Mouse (Mus musculus): Measurements from ENCODE around the gene Itch.
"Not testable (repeated sequence)": the region's sequence is repeated elsewhere in the genome, so short reads cannot be mapped to it uniquely, and the experiment has no call there.

Gene Itch

GRCm38 (mm10) chr2:155142025-155142555, 8.8 kb downstream of the Itch start:
- no peak for DNase-seq (ENCODE audit: low read depth, low spot score)

GRCm38 (mm10) chr2:155149296-155149695, 16.0 kb downstream of the Itch start:
- DNase-seq (ENCODE audit: low read depth, low spot score), result not testable (repeated sequence)

- DNase-seq (ENCODE audit: low read depth, low spot score), result peak; percentile 64
Measured at GRCm38 (mm10) chr2:155207419-155207818, 74.1 kb downstream of the Itch start.

DNA sequence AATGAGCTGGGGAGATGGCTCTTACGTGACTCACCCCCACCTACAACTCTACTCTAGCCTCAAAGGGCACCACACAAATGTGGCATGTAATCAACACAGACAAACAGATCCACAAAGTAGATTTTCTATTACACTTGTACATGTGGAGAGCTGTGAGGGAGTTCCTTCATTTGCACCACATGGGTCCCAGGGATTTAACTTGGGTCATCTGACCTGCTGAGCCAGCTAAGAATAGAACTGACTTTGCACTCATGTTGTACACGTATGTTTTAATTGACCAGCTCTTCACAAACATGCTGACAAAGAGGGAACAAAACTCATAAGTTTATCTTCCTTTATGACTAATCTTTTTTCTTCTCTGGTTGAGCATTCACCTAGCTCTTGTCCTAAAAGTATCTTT, 89.8 kb downstream of the Itch start:
- DNase-seq (ENCODE audit: low read depth, low spot score), result no peak

GRCm38 (mm10) chr2:155224721-155225120, 91.4 kb downstream of the Itch start:
- DNase-seq (ENCODE audit: low read depth, low spot score), result peak; percentile 51

DNA sequence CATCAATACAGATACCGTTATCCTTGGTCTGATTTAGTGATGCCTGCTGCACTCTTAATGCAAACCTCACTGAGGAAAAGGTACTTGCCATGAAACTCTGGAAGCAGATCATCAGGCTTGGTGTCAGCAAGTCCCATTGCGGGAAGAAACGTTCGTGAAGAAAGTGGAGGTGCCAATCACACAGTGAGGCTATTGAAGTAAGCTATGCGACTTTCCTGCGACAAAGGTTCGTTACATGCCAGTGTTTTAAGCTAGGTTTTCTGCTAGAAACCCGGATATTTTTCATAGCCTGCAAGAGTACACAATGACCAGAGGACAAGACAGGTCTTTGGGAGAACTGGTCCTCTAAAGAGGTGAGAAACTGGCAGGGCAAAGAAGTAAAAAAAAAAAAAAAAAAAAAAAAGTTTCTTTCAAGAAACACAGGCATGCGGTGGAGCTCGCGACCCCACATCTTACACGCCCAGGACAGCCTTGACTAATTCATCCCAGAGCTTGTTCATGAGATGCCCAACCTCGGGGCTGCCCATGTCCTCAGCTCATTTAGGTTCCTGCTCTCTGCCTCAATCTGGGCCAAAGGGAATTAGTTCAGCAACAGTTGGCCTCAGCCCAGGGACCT, 102.5 kb downstream of the Itch start:
- peak; percentile 25 for DNase-seq (ENCODE audit: low read depth, low spot score)

DNA sequence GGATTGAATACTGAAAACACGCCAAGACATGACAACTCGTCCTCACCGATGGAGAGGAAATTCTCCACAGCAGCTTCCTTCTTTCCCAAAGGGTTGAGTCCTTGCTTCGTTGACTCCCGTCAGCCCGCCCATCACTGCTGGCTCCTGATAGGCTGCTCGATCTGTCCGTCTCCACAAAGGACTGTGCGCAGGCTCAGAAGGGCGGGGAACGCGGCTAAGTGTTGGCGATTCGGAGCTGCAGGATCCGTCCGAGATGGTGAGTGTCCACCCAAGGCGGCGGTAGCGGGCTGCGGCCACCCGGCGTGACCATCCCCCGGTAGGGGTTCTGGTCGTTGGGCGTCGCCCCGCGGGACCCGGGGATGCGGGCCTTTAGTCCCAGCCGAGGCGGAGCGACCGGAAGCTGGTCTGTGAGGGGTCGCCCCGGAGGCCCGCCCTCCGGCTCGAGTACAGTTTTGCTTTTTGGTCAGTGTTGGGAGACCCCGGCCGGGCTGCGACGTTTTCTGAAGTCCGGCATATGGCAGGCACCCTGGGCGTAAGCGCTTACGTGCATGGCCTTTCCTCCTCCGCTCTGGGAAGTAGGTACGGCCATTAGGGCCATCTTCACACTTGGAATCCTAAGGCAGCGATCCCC, 103.2 kb downstream of the Itch start, which contains the start of gene Dynlrb1:
Dynlrb1 (plus strand) TSS at position 172 of the 631 bp plus-strand sequence.
- DNase-seq (ENCODE audit: low read depth, low spot score), result peak; percentile 99

GRCm38 (mm10) chr2:155237276-155237675, 104.0 kb downstream of the Itch start:
- no peak for DNase-seq (ENCODE audit: low read depth, low spot score)

DNA sequence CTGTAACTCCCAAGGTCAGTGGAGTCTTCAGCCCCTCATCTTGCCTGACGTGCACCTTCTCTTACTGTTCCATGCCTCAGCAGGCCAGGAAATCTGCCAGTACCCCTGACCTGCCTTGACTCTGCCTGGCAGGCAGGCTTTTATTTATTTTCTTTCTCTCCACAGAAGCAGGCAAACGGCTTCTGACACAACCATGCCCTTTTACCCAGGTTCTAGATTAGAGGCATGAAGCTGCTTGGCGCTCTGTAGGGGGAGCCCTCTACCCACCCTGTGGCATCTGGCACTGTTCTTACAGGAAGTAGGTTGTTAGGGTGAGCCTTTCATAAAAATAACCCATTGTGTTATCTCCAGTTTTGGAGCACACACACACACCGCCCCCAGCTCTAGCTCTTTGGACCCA, 107.6 kb downstream of the Itch start:
- DNase-seq (ENCODE audit: low read depth, low spot score), result peak; percentile 37

DNA sequence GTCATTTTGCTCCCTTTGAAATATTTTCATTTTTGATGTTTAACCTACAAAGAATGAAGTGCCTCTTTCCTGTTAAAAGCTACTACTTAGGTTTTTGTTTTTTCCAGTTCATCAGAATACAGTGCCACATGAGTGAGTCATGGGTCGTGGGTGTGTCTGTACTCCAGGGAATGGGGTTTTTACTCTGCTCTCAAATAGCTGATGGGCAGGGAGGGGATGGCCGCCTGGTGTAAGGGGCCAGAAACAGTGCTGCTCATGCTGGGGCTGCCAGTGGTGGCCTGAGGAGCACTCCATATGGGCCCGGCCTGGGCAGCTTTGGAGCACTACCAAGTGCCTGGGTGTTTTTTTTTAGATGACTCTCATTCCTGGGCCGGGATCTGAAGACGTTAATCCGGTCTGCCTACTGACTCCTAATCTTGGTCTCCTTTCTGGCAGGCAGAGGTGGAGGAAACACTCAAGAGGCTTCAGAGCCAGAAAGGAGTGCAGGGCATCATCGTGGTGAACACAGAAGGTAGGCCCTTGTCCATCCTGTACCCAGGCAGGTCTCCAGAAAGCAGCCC, 109.1 kb downstream of the Itch start:
- DNase-seq (ENCODE audit: low read depth, low spot score), result peak; percentile 61

DNA sequence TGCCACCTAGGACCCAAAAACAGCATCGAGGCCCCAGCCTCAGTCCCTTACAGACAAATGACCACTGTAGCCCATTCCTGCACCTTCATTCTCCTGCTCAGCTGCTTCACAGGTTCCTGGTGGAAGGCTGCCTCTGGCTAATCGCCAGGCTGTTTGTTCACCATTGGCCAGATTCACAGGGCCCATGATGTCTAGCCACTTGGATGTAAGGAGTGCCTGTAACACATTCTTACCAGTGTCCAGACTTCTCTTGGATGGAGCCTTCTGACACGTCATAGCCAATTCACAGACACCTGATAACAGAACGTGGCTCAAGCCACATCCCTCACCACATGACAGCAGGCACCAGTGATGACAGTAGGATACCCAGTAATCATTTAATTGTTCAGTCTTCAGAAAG, 112.9 kb downstream of the Itch start:
- DNase-seq (ENCODE audit: low read depth, low spot score), result peak; percentile 31

DNA sequence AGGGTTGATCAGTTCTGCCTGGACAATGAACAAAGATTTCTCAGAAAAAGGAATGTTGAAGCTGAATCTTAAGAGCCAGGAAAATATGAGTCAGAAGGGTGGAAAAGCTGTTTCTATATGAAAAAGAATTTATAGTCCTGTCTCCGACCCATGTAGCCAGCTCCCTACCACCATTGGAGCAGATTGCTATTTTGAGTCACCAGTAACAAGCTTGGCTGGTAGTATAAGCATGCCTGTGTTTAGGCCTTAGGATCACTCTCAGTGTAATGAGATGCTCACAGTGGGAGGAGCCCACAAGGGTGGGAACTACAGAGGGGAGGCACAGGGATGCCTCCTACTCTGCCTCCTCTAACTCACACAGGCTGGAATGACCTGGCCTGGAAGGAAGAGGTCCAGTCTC, 114.9 kb downstream of the Itch start:
- DNase-seq (ENCODE audit: low read depth, low spot score), result no peak

DNA sequence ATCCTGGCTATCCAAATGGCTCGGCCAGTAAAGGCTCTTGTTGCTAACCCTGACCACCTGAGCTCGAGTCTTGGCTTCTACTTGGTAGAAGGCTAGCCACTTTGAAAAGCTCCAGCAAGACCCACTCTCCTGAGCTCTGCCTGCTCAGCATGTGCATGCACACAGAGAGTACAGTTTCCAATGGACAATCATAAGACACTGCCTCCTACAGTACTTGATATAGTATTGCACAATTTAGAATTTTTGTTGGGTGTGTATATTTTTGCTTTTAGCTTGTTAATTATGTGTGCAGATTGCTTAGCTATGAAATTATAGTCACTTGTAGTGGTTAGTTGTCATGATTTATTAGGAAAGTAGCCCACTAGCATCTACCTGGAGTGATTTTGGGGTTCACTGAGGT, 115.4 kb downstream of the Itch start:
- no peak for DNase-seq (ENCODE audit: low read depth, low spot score)

DNA sequence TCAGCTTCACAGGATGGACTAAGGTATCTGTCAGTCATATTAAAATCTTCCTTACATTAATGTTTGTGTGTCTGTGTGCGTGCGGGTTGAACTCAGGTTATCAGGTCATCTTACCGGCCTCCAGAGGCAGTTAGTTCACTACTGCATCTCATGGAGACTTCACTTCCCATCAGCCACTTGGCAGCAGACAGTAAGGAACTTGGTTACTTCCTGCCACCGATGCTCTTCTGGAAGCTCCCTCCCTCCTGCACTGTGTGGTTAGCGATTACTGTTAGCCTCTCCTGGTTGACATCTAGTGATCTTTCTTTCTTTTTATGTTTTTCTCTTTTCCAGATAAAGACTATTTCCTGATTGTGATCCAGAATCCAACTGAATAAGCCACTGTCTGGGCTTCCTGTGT, 116.3 kb downstream of the Itch start:
- no peak for DNase-seq (ENCODE audit: low read depth, low spot score)

DNA sequence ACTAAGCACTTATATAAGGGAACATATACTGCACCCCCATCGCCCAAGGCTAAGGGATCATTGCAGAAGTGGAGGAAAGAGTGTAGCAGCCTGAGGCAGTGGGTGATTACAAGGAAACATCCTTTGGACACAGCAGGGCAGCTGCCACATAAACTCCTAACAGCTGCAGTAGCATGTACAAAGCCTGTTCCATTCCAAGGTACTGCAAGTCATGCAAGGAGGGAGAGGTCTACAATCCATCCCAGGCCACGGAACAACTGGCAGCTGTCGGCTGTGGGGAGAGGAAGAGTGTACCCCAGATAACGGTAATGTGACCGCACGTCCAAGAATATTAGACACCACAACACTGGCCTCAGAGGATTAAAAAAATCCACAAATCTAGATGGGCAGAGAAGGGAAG, 132.2 kb downstream of the Itch start:
- DNase-seq (ENCODE audit: low read depth, low spot score), result no peak

GRCm38 (mm10) chr2:155266896-155267295, 133.6 kb downstream of the Itch start:
- DNase-seq (ENCODE audit: low read depth, low spot score), result no peak

DNA sequence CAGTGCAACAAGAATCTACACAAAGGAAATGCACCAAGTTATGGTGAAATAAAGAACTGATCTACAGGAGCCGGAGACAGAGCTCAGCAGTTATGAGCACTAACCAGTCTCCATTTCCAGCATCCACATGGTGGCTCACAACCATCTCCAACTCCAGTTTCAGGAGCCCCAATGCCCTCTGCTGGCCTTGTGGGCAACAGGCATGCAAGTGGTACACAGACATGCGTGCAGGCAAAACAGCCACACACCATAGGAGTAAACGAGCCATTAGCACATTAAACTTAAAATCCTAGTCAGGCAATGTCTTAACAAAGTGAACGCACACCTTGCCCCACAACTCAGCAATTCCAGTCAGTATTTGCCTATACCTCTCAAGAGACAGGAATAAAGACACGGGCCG, 138.6 kb downstream of the Itch start:
- peak; percentile 28 for DNase-seq (ENCODE audit: low read depth, low spot score)

DNA sequence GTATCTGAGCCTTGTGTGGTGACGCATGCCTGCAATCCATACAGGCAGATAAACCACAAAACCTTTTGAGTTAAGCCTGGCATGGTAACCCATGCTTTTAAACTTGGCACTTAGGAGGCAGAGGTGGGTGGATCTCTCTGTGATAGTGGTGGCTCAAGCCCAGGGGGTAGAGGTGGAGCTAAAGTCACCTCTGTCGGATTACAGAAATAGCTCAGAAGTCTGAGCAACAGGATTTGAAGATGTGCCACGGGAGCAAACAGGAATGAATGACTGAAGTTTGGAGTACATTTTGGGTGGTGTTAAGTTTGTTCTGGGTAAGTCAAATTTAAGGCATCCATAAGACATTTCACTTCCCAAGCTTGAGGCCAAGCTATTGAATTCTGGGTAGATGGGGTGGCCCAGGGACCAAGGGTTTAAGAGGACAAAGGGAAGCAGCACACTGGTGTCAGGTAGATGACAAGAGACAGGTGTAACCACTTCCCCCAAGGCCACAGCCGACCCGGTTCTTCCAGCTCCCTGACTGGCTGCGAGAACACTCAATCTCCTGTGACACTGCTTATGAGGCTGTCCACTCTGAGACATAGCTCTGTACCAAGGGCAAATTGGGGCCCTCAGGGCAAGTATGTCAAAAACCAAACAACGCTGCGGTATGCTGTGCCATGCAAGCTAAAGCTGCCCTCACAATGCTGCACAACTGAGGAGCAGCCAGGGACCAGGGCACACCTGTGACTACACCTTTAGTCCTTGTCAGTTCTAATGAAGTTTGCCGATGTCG, 139.3 kb downstream of the Itch start:
- no peak for DNase-seq (ENCODE audit: low read depth, low spot score)

- DNase-seq (ENCODE audit: low read depth, low spot score), result no peak
Measured at GRCm38 (mm10) chr2:155273603-155274002, 140.3 kb downstream of the Itch start.

GRCm38 (mm10) chr2:155276195-155276594, 142.9 kb downstream of the Itch start, which contains the start of gene Map1lc3a:
Gene Map1lc3a, plus strand, starts transcription at chr2:155276297.
- peak; percentile 98 for DNase-seq (ENCODE audit: low read depth, low spot score)

Data from brain, adult 2 months (tissue).